In genomic region chr1:181247175-181247574, GRCm38 (mm10) we compare ENCODE assay signal across 8 mouse cellular contexts. TPM values are rescaled to one million over a fixed set of nuclear protein-coding genes. Genes with fewer than 3 reads are reported as not detected.
A peak's percentile ranks its signal among the peaks of the same experiment; 100 is the strongest.
DNase-seq lines count a peak whose midpoint lies in the region; ATAC-seq lines count a peak whose summit lies in the region.

No protein-coding gene starts in this region.

- 74% methylated on average over 3 of the region's 3 CpGs for WGBS in intestine, embryonic 16.5 days

- H3K9me3 ChIP-seq in intestine, embryonic 16.5 days (ENCODE audit: control insufficient read depth, low read length) = no peaks in the 10 kb centered on the region

- H3K4me2 ChIP-seq in intestine, embryonic 16.5 days (ENCODE audit: low read depth, low read length) = no peak overlapping the region

- no peak overlapping the region for H3K4me3 ChIP-seq in intestine, embryonic 16.5 days (ENCODE audit: low read length)

- 0 out of 2 replicates have a peak overlapping the region, but pooled peaks have one; percentile 17 for H3K27ac ChIP-seq in intestine, embryonic 16.5 days (ENCODE audit: low read length)

- no peaks in the 10 kb centered on the region for H3K36me3 ChIP-seq in intestine, embryonic 16.5 days (ENCODE audit: control insufficient read depth, insufficient read depth, low read length)

- DNase-seq in kidney, adult 9 months = peak; percentile 27
- DNase-seq in kidney, postnatal 36 days = no peak
- DNase-seq in NIH3T3 (ENCODE audit: low read depth) = peak; percentile 59
- peak; percentile 47 for DNase-seq in naive thymus-derived CD4-positive, alpha-beta T cell, adult 2 months (ENCODE audit: low read depth)
- no peak for DNase-seq in right cerebral cortex, adult 2 months (ENCODE audit: low spot score in 2 of 2)
- DNase-seq in right cerebral cortex, postnatal 14 days = no peak
- no peak for DNase-seq in right cerebral cortex, postnatal 36 days (ENCODE audit: low spot score in 2 of 2)

- no peak overlapping the region for H3K9ac ChIP-seq in intestine, embryonic 16.5 days (ENCODE audit: low read depth, low read length)

- H3K4me1 ChIP-seq in intestine, embryonic 16.5 days (ENCODE audit: control insufficient read depth, insufficient read depth, low read length) = peaks cover 21% of the 10 kb centered on the region

- ATAC-seq in intestine, embryonic 16.5 days = 0 out of 2 replicates have a peak, but pooled peaks have one; percentile 3

- H3K27me3 ChIP-seq in intestine, embryonic 16.5 days (replicated peaks; ENCODE audit: control insufficient read depth, insufficient read depth, low read length) = no peaks in the 10 kb centered on the region

RNA-seq across cellular contexts. Expression of gene Wdr26, which starts 35.4 kb away (rescaled TPM):
- 22.4 and 25.5 TPM in 2 replicates for polyA plus RNA-seq in intestine, embryonic 16.5 days (2015; fragmentation: Nextera tagmentation; extraction: Ambion mirVana)

Comparison
In these comparisons a context has a peak if more than half of its experiments do, and no peak if none do; other contexts are left out.
1. DNase-seq: peak in kidney, adult 9 months (single experiment), NIH3T3 (single experiment) and naive thymus-derived CD4-positive, alpha-beta T cell, adult 2 months (single experiment); none in kidney, postnatal 36 days (0 of 2), right cerebral cortex, adult 2 months (0 of 2), right cerebral cortex, postnatal 14 days (single experiment) and right cerebral cortex, postnatal 36 days (0 of 2).